Mouse (Mus musculus): ENCODE data around the gene Hexim1. TPM values are rescaled to one million over a fixed set of nuclear protein-coding genes. Genes with fewer than 3 reads are reported as not detected.

Hexim1 gene
- polyA plus RNA-seq, 1 experiment from 2014 or later, result 4.6 TPM

DNA sequence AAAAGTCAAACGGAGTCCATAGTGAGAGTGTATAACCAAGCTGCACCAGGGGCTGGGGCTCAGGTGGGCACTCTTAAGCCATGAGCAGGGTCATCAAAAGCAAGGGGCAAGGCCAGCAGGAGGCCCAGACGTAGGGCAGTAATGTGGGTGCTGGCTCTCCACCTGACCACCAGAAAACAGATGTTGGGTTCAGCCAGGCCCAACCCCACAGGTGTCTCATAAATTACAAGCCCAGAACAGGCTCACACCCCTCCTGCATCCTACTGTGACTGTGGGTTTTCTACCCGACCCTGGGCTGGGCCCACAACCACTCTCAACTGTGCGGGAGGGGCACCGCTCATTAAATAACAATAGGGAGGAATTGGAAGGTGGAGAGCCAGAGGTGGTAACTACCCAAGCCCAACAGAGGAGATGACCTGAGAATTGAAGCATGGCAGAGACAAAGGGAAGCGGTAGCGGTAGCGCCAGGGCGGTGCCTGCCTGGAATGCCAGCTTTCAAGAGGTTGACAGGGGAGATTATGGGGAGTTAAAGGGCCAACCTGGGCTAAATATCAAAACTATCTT lies 20.8 kb upstream of the Hexim1 start:
- DNase-seq (ENCODE audit: low spot score, missing footprints), result no peak
- no peak for ATAC-seq (ENCODE audit: low FRiP score)
- WGBS, result 53% methylated on average over 9 of the region's 9 CpGs

DNA sequence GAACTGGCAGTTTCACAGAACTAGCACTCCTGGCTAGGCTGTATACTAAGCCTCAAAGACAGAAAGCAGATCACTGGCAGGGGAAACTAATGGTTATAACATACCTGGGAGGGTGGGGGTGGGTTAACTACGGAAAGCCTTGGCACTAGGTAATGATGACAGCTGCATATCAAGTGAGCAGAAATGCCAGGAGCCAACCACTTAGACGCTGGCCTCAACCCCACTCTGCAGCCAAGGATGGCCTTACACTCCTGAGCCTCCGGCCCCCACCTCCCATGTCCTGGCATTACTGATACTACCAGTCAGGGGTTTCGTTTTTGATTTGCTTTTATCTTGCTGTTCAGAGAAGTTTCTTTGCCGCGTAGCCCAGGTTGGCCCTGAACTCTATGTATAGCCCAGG lies 20.2 kb upstream of the Hexim1 start:
- 90% methylated on average over 6 of the region's 6 CpGs for WGBS
- Histone ChIP-seq H3K9me3 (ENCODE audit: control insufficient read depth, low read length) (no peaks in the 10 kb centered on the region), H3K27ac (ENCODE audit: low read depth, low read length) (no peak overlapping the region), H3K36me3 (ENCODE audit: control insufficient read depth, insufficient read depth, low read length) (no peaks in the 10 kb centered on the region), H3K4me3 (ENCODE audit: low read depth, low read length) (no peak overlapping the region), H3K9ac (ENCODE audit: low read length) (no peak overlapping the region), H3K4me1 (ENCODE audit: control insufficient read depth, insufficient read depth, low read length) (peaks cover 7% of the 10 kb centered on the region), H3K27me3 (ENCODE audit: control insufficient read depth, insufficient read depth, low read length) (peaks cover 17% of the 10 kb centered on the region), H3K4me2 (no peak overlapping the region)
- DNase-seq (ENCODE audit: low spot score, missing footprints) (no peak), ATAC-seq (ENCODE audit: low FRiP score) (no peak)

More for the DNA sequence above, 20.8 kb upstream of the Hexim1 start:
- Histone ChIP-seq H3K36me3 (ENCODE audit: control insufficient read depth, insufficient read depth, low read length) (no peaks in the 10 kb centered on the region), H3K9ac (ENCODE audit: low read length) (no peak overlapping the region), H3K4me2 (no peak overlapping the region), H3K27me3 (ENCODE audit: control insufficient read depth, insufficient read depth, low read length) (peaks cover 11% of the 10 kb centered on the region), H3K4me1 (ENCODE audit: control insufficient read depth, insufficient read depth, low read length) (peaks cover 7% of the 10 kb centered on the region), H3K9me3 (ENCODE audit: control insufficient read depth, low read length) (no peaks in the 10 kb centered on the region), H3K27ac (ENCODE audit: low read depth, low read length) (no peak overlapping the region), H3K4me3 (ENCODE audit: low read depth, low read length) (no peak overlapping the region)

DNA sequence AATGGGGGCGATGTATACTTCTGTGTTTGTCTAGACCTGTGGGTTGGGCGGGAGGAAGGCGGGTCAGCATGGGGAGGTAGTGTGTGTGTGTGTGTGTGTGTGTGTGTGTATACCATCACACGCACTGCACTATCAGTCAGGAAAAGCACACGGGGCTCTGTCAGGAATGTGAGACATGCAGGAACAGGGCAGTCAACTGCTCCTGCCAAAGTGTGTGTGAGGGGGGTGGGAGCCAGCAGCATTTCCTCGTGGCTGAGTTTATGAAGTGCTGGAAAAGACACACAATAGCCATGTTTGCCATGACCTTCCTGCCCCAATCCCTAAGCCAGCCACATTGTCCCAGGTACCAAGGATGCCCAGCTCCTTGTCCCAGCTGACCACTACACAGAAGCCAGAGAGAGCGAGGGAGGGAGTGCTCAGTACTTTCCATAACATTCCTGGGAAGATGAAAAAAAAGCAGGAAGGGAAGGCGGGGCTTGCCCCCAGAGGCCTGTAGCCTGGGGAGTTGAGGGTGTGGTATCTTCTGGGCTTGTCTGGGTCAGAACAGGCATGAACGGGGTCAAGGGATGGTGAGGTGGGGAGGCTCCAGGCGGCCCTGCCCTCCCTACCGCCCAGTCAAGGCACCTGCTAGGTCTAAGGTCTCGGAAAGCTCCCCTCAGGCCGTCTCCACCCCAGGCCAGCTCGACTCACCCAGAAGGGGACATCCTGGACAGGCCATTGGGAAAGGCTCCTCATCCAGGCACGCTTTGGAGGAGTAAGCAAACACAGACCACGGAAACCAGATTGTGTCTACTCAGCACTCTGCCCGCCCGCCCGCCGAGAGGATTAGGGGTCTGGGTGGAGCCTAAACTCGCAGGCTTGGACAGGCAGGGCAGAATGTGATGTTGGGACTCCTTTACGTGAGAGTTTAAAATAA lies 18.8 kb upstream of the Hexim1 start:
- peak overlapping the region; percentile 25; the same call in 1 of the 2 replicates for H3K4me2 ChIP-seq
- H3K27me3 ChIP-seq (ENCODE audit: control insufficient read depth, insufficient read depth, low read length), result peaks cover 31% of the 10 kb centered on the region
- peaks cover 16% of the 10 kb centered on the region for H3K4me1 ChIP-seq (ENCODE audit: control insufficient read depth, insufficient read depth, low read length)
- no peak overlapping the region for H3K4me3 ChIP-seq (ENCODE audit: low read depth, low read length)
- no peak overlapping the region for H3K27ac ChIP-seq (ENCODE audit: low read depth, low read length)
- H3K9ac ChIP-seq (ENCODE audit: low read length), result 0 out of 2 replicates have a peak overlapping the region, but pooled peaks have one; percentile 9
- DNase-seq (ENCODE audit: low spot score, missing footprints) (peak; percentile 91), ATAC-seq (ENCODE audit: low FRiP score) (no peak)
- no peaks in the 10 kb centered on the region for H3K36me3 ChIP-seq (ENCODE audit: control insufficient read depth, insufficient read depth, low read length)
- WGBS, result 19% methylated on average over 22 of the region's 22 CpGs
- H3K9me3 ChIP-seq (ENCODE audit: control insufficient read depth, low read length), result no peaks in the 10 kb centered on the region

DNA sequence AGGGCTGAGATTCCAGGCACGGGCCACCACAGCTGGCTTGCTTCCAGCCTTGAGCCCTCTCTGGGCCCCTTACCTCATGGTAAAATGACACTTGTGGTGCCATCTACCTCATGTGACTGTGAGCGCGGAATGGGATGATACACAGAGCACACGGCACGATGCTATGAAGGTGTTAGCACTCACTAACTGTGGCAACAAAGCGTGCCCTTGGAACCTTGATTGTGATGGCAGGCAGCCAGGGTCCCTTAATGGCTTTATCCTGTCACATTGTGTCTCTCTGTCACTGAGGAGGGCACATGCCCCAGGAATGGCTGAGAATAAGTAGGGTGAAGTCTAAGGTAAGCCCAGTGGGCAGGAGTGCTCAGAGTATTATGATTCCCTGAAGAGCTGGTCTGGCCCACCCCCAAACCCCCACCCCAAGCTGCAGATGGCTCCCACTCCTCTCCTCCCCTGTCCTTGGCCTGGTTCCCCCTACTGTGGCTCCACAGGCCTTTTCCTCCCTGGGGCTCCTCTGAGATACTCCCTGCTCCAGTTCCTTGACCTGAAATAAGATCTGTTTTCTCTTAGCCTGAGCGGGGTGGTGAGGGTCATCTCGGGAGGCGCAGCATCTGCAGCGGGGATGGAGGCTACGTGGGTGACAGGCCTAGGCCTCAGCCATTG lies 17.4 kb upstream of the Hexim1 start:
- peak overlapping the region; percentile 9; the same call in 1 of the 2 replicates for H3K9ac ChIP-seq (ENCODE audit: low read length)
- 70% methylated on average over 11 of the region's 11 CpGs for WGBS
- DNase-seq (ENCODE audit: low spot score, missing footprints) (no peak), ATAC-seq (ENCODE audit: low FRiP score) (no peak)
- peaks cover 20% of the 10 kb centered on the region for H3K4me1 ChIP-seq (ENCODE audit: control insufficient read depth, insufficient read depth, low read length)
- H3K27me3 ChIP-seq (ENCODE audit: control insufficient read depth, insufficient read depth, low read length), result peaks cover 32% of the 10 kb centered on the region
- H3K9me3 ChIP-seq (ENCODE audit: control insufficient read depth, low read length), result no peaks in the 10 kb centered on the region
- no peak overlapping the region for H3K4me3 ChIP-seq (ENCODE audit: low read depth, low read length)
- no peak overlapping the region for H3K4me2 ChIP-seq
- H3K36me3 ChIP-seq (ENCODE audit: control insufficient read depth, insufficient read depth, low read length), result no peaks in the 10 kb centered on the region
- no peak overlapping the region for H3K27ac ChIP-seq (ENCODE audit: low read depth, low read length)

DNA sequence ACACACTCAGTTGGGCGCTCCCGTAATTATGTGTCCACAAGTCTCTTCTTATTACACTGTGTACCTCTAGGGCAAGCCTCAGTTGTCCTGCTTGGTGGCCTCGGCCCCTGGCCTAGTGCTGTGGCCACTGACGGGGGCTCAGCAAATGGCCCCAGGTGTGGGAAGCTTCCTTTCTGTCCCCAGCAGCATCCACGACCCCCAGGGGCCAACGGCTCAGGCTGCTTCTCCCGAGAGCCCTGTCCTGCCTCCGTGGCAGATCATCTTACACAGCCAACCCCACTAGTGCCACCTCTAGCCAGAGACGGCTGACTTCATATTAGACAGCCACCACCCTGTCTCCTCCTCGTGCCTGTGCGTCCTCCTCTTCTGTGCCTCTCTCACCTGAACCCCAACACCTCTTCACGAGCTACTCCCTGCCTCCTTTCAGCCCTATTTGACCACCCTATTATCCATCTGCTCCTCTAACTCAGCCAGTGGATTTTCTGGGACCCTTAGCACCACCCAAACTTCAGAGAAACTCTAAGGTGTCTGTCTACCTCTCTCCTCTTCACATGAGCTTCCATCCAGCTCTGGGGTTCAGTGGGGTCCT lies 16.6 kb upstream of the Hexim1 start:
- Histone ChIP-seq H3K9me3 (ENCODE audit: control insufficient read depth, low read length) (no peaks in the 10 kb centered on the region), H3K27me3 (ENCODE audit: control insufficient read depth, insufficient read depth, low read length) (peaks cover 32% of the 10 kb centered on the region), H3K4me2 (no peak overlapping the region), H3K9ac (ENCODE audit: low read length) (no peak overlapping the region), H3K4me3 (ENCODE audit: low read depth, low read length) (no peak overlapping the region), H3K36me3 (ENCODE audit: control insufficient read depth, insufficient read depth, low read length) (no peaks in the 10 kb centered on the region), H3K27ac (ENCODE audit: low read depth, low read length) (no peak overlapping the region), H3K4me1 (ENCODE audit: control insufficient read depth, insufficient read depth, low read length) (peaks cover 20% of the 10 kb centered on the region)
- WGBS, result 51% methylated on average over 12 of the region's 12 CpGs
- ATAC-seq (ENCODE audit: low FRiP score), result no peak
- no peak for DNase-seq (ENCODE audit: low spot score, missing footprints)

DNA sequence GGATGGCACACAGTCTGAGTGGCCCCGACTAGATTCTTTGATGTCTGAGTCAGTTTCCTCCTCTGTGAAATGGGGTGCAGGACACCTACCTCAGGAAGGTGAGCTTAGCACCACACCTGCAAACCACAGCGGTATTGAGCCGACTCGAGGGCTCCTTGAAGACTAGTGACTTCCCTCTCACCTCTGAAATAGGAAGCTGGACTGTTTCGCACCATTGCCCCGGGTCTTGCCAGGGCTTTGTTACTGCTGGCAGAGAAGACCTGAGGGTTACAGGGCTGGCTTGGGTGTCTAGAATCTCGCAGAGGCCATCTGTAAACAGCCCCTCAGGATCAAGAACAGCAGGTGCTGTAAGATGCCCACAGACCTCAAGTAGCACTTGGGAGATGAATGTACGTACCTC lies 15.7 kb upstream of the Hexim1 start:
- Histone ChIP-seq H3K27me3 (ENCODE audit: control insufficient read depth, insufficient read depth, low read length) (peaks cover 32% of the 10 kb centered on the region), H3K9ac (ENCODE audit: low read length) (no peak overlapping the region), H3K36me3 (ENCODE audit: control insufficient read depth, insufficient read depth, low read length) (no peaks in the 10 kb centered on the region), H3K27ac (ENCODE audit: low read depth, low read length) (no peak overlapping the region), H3K9me3 (ENCODE audit: control insufficient read depth, low read length) (no peaks in the 10 kb centered on the region), H3K4me1 (ENCODE audit: control insufficient read depth, insufficient read depth, low read length) (peaks cover 20% of the 10 kb centered on the region), H3K4me3 (ENCODE audit: low read depth, low read length) (no peak overlapping the region), H3K4me2 (no peak overlapping the region)
- 72% methylated on average over 8 of the region's 8 CpGs for WGBS
- ATAC-seq (ENCODE audit: low FRiP score), result no peak
- DNase-seq (ENCODE audit: low spot score, missing footprints), result no peak

DNA sequence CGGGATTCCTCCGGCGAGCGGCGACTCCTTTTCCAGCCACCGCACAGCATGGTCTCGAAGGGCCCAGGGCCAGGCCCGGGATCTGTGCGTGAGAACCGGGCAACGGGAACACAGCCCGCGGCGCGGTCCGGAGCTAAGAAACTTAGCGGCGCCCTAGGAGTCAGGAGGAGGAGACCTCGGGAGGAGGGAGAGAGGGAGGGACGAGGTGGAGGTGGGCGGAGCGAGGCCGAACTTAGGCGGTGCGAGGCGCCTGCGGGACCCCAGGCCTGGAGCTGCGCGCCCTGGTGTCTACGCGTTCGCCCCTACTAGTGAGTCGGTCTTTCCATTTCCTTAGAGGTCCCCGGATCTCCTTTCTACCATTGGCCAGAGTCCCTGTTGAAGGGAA lies 14.6 kb upstream of the Hexim1 start, which contains the start of the genes Plcd3 and Acbd4:
Gene Plcd3 (minus strand): TSS at position 178 of the 385 bp plus-strand sequence.
Gene Acbd4 (plus strand): TSS at position 202 of the 385 bp plus-strand sequence.
- no peaks in the 10 kb centered on the region for H3K9me3 ChIP-seq (ENCODE audit: control insufficient read depth, low read length)
- DNase-seq (ENCODE audit: low spot score, missing footprints), result peak; percentile 95
- H3K27ac ChIP-seq (ENCODE audit: low read depth, low read length), result no peak within 1 kb of the TSS
- peaks cover 32% of the 10 kb centered on the region for H3K27me3 ChIP-seq (ENCODE audit: control insufficient read depth, insufficient read depth, low read length)
- peak within 1 kb of the TSS; percentile 47 for H3K4me3 ChIP-seq (ENCODE audit: low read depth, low read length)
- no peaks in the 10 kb centered on the region for H3K36me3 ChIP-seq (ENCODE audit: control insufficient read depth, insufficient read depth, low read length)
- peaks cover 20% of the 10 kb centered on the region for H3K4me1 ChIP-seq (ENCODE audit: control insufficient read depth, insufficient read depth, low read length)
- under 1% methylated on average over 34 of the region's 34 CpGs for WGBS
- ATAC-seq (ENCODE audit: low FRiP score), result peak; percentile 26; the same call in 1 of the 2 replicates
- H3K9ac ChIP-seq (ENCODE audit: low read length), result peak within 1 kb of the TSS; percentile 59
- H3K4me2 ChIP-seq, result peak within 1 kb of the TSS; percentile 68

DNA sequence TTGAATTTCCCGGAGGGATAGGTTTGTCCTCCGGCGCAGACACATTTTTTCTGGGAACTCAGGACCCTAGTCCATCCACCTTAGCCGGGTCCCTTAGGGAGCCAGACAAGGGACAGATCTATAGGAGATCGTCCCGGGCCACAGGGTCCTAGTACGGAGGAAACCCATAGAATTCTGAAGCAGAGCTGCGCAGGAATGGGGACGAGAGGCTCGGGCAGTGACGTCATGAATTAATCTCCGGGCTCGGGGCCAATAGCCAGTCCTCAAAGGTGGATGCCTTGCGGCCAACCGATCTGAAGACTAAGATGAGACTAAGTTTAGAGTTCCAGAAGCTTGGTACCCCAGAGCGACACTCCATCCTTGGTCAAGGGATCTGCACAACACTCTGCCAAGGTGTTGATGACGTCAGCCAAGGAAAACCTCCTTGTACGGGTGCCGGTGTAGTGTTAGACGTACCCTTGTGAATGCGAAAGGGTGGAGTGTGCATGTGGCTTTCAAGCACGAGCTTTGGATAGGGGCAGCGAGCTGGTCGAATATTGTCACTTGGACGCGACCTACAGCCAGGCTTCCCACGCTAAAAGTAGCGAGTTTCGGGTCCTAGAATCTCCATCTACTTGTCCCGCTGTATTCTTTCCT lies 14.0 kb upstream of the Hexim1 start:
- ATAC-seq (ENCODE audit: low FRiP score) (peak; percentile 19), DNase-seq (ENCODE audit: low spot score, missing footprints) (peak; percentile 95)
- H3K9me3 ChIP-seq (ENCODE audit: control insufficient read depth, low read length), result no peaks in the 10 kb centered on the region
- H3K4me2 ChIP-seq, result peak overlapping the region; percentile 68
- H3K4me1 ChIP-seq (ENCODE audit: control insufficient read depth, insufficient read depth, low read length), result peaks cover 20% of the 10 kb centered on the region
- H3K4me3 ChIP-seq (ENCODE audit: low read depth, low read length), result peak overlapping the region; percentile 47
- no peak overlapping the region for H3K27ac ChIP-seq (ENCODE audit: low read depth, low read length)
- no peaks in the 10 kb centered on the region for H3K36me3 ChIP-seq (ENCODE audit: control insufficient read depth, insufficient read depth, low read length)
- H3K27me3 ChIP-seq (ENCODE audit: control insufficient read depth, insufficient read depth, low read length), result peaks cover 32% of the 10 kb centered on the region
- 2% methylated on average over 30 of the region's 30 CpGs for WGBS
- H3K9ac ChIP-seq (ENCODE audit: low read length), result peak overlapping the region; percentile 59

Data from midbrain, embryonic 11.5 days (tissue).